Mouse (Mus musculus): ENCODE results near the gene Slc8b1.

DNA sequence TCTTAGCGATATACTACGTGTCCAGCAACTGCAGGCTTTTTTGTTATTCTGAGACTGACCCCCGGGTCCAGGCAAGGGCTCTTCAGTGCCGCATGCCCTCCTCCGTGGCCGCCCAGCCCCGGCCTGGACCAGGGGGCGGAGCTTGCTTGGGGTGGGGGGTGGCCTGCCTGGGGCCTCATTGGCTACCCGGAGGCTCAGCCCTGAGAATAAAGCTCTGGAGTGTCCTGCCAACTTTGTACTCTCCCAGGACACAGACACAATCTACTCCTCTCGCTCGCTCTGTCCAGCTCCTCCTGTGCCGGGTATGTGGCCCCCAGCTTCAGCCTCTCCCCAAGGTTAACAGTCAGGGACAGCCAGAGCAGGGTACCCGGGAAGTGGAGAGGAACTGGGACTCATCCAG lies 34.7 kb upstream of the Slc8b1 start, which contains the start of gene Sds:
- no peak for TF ChIP-seq POLR2A (IDR thresholded peaks at IDR 0.05; ENCODE audit: low read depth, low read length)
- no peak for TF ChIP-seq CTCF (conservative IDR thresholded peaks at IDR 0.05; ENCODE audit: insufficient read depth, insufficient read length, low read depth, low read length)

Data from kidney, adult 2 months (tissue).